ENCODE assay signal across 8 mouse cellular contexts in genomic region chr11:102408344-102408876, GRCm38 (mm10). TPM values are rescaled to one million over a fixed set of nuclear protein-coding genes. Genes with fewer than 3 reads are reported as not detected.
DNase-seq lines count a peak whose midpoint lies in the region; ATAC-seq lines count a peak whose summit lies in the region.

No protein-coding gene starts in this region.

- WGBS in heart, embryonic 13.5 days = under 1% methylated on average over 32 of the region's 32 CpGs
- under 1% methylated on average over 32 of the region's 32 CpGs for WGBS in liver, embryonic 12.5 days (ENCODE audit: insufficient replicate concordance)
- WGBS in stomach, embryonic 15.5 days = under 1% methylated on average over 32 of the region's 32 CpGs

- H3K9ac ChIP-seq in heart, embryonic 13.5 days = peak overlapping the region; percentile 96
- H3K9ac ChIP-seq in liver, embryonic 12.5 days = peak overlapping the region; percentile 96
- no peak overlapping the region for H3K9ac ChIP-seq in stomach, embryonic 15.5 days

- no peaks in the 10 kb centered on the region for H3K9me3 ChIP-seq in heart, embryonic 13.5 days
- H3K9me3 ChIP-seq in liver, embryonic 12.5 days (replicated peaks) = no peaks in the 10 kb centered on the region
- no peaks in the 10 kb centered on the region for H3K9me3 ChIP-seq in stomach, embryonic 15.5 days

- H3K27me3 ChIP-seq in heart, embryonic 13.5 days (replicated peaks) = peaks cover 5% of the 10 kb centered on the region; the same call in 1 of the 2 replicates
- peaks cover 13% of the 10 kb centered on the region for H3K27me3 ChIP-seq in liver, embryonic 12.5 days (replicated peaks)
- no peaks in the 10 kb centered on the region for H3K27me3 ChIP-seq in stomach, embryonic 15.5 days (replicated peaks)

- H3K4me2 ChIP-seq in heart, embryonic 13.5 days = peak overlapping the region; percentile 83
- H3K4me2 ChIP-seq in liver, embryonic 12.5 days = peak overlapping the region; percentile 83
- peak overlapping the region; percentile 86 for H3K4me2 ChIP-seq in stomach, embryonic 15.5 days

- ATAC-seq in heart, embryonic 13.5 days (ENCODE audit: extremely low read depth, insufficient number of reproducible peaks, low FRiP score, low TSS enrichment) = peak; percentile 79
- peak; percentile 91 for ATAC-seq in liver, embryonic 12.5 days
- peak; percentile 92 for ATAC-seq in stomach, embryonic 15.5 days (ENCODE audit: insufficient read depth, low FRiP score, low read depth)

- H3K4me1 ChIP-seq in brown adipose tissue, adult 24 weeks (ENCODE audit: control insufficient read depth, insufficient read depth, insufficient read length, low read length) = peaks cover 4% of the 10 kb centered on the region; the same call in 1 of the 2 replicates
- peaks cover 38% of the 10 kb centered on the region for H3K4me1 ChIP-seq in heart, embryonic 13.5 days
- H3K4me1 ChIP-seq in liver, embryonic 12.5 days = peaks cover 73% of the 10 kb centered on the region
- H3K4me1 ChIP-seq in stomach, embryonic 15.5 days = peaks cover 22% of the 10 kb centered on the region

- H3K36me3 ChIP-seq in heart, embryonic 13.5 days = peaks cover 17% of the 10 kb centered on the region
- peaks cover 27% of the 10 kb centered on the region for H3K36me3 ChIP-seq in liver, embryonic 12.5 days
- peaks cover 10% of the 10 kb centered on the region for H3K36me3 ChIP-seq in stomach, embryonic 15.5 days

- DNase-seq in CD4-positive, CD25-positive, alpha-beta regulatory T cell, adult 2 months (ENCODE audit: low read depth, low spot score) = peak; percentile 97
- peak; percentile 87 for DNase-seq in fat pad, adult 2 months (ENCODE audit: extremely low read depth, low read depth, low spot score)
- DNase-seq in kidney, postnatal 10 days = peak; percentile 99
- DNase-seq in natural killer cell, adult 2 months (ENCODE audit: low spot score in 2 of 2) = peak; percentile 95 to 96

- H3K4me3 ChIP-seq in brown adipose tissue, adult 24 weeks (ENCODE audit: insufficient read depth, low read depth, low read length) = peak overlapping the region; percentile 68
- H3K4me3 ChIP-seq in heart, embryonic 13.5 days = peak overlapping the region; percentile 93
- H3K4me3 ChIP-seq in liver, embryonic 12.5 days = peak overlapping the region; percentile 91
- peak overlapping the region; percentile 90 for H3K4me3 ChIP-seq in stomach, embryonic 15.5 days (replicated peaks)

- H3K27ac ChIP-seq in brown adipose tissue, adult 24 weeks (replicated peaks; ENCODE audit: low read depth, low read length) = peak overlapping the region; percentile 94
- peak overlapping the region; percentile 97 for H3K27ac ChIP-seq in heart, embryonic 13.5 days (replicated peaks)
- peak overlapping the region; percentile 96 for H3K27ac ChIP-seq in liver, embryonic 12.5 days
- H3K27ac ChIP-seq in stomach, embryonic 15.5 days = peak overlapping the region; percentile 94

RNA-seq across cellular contexts. Expression of gene Slc25a39, which starts 0.7 kb away (rescaled TPM):
- 397 and 609 TPM in 2 replicates for polyA plus RNA-seq in brown adipose tissue, adult 24 weeks (2012; ENCODE audit: insufficient read depth, insufficient read length, missing spikeins)
- 287 and 294 TPM in 2 replicates for polyA plus RNA-seq in heart, embryonic 13.5 days (2015; fragmentation: Nextera tagmentation; extraction: Ambion mirVana)
- 365 and 367 TPM in 2 replicates for polyA plus RNA-seq in liver, embryonic 12.5 days (2016; fragmentation: Nextera tagmentation; extraction: Ambion mirVana)
- polyA plus RNA-seq in stomach, embryonic 15.5 days (2015; fragmentation: Nextera tagmentation; extraction: Ambion mirVana) = 256 and 259 TPM in 2 replicates

RNA-seq across cellular contexts. Expression of gene Rundc3a, which starts 15.2 kb away (rescaled TPM):
- not detected in 2 replicates for polyA plus RNA-seq in brown adipose tissue, adult 24 weeks (2012; ENCODE audit: insufficient read depth, insufficient read length, missing spikeins)
- polyA plus RNA-seq in heart, embryonic 13.5 days (2015; fragmentation: Nextera tagmentation; extraction: Ambion mirVana) = 1.1 and 1.7 TPM in 2 replicates
- 1.9 and 2.1 TPM in 2 replicates for polyA plus RNA-seq in liver, embryonic 12.5 days (2016; fragmentation: Nextera tagmentation; extraction: Ambion mirVana)
- 8.8 and 9.2 TPM in 2 replicates for polyA plus RNA-seq in stomach, embryonic 15.5 days (2015; fragmentation: Nextera tagmentation; extraction: Ambion mirVana)

RNA-seq across cellular contexts. Expression of gene Grn, which starts 21.7 kb away (rescaled TPM):
- polyA plus RNA-seq in brown adipose tissue, adult 24 weeks (2012; ENCODE audit: insufficient read depth, insufficient read length, missing spikeins) = 57.5 and 78.8 TPM in 2 replicates
- polyA plus RNA-seq in heart, embryonic 13.5 days (2015; fragmentation: Nextera tagmentation; extraction: Ambion mirVana) = 220 and 224 TPM in 2 replicates
- polyA plus RNA-seq in liver, embryonic 12.5 days (2016; fragmentation: Nextera tagmentation; extraction: Ambion mirVana) = 55.8 and 58.1 TPM in 2 replicates
- 155 and 161 TPM in 2 replicates for polyA plus RNA-seq in stomach, embryonic 15.5 days (2015; fragmentation: Nextera tagmentation; extraction: Ambion mirVana)

RNA-seq across cellular contexts. Expression of gene Fam171a2, which starts 39.1 kb away (rescaled TPM):
- 0.63 and 1.0 TPM in 2 replicates for polyA plus RNA-seq in brown adipose tissue, adult 24 weeks (2012; ENCODE audit: insufficient read depth, insufficient read length, missing spikeins)
- polyA plus RNA-seq in heart, embryonic 13.5 days (2015; fragmentation: Nextera tagmentation; extraction: Ambion mirVana) = 2.8 and 2.9 TPM in 2 replicates
- 1.3 and 1.9 TPM in 2 replicates for polyA plus RNA-seq in liver, embryonic 12.5 days (2016; fragmentation: Nextera tagmentation; extraction: Ambion mirVana)
- 5.5 and 6.1 TPM in 2 replicates for polyA plus RNA-seq in stomach, embryonic 15.5 days (2015; fragmentation: Nextera tagmentation; extraction: Ambion mirVana)

RNA-seq across cellular contexts. Expression of gene Slc4a1, which starts 42.4 kb away (rescaled TPM):
- polyA plus RNA-seq in brown adipose tissue, adult 24 weeks (2012; ENCODE audit: insufficient read depth, insufficient read length, missing spikeins) = 1.2 TPM in 1 of 2 replicates, not detected in the other
- 47.2 and 59.5 TPM in 2 replicates for polyA plus RNA-seq in heart, embryonic 13.5 days (2015; fragmentation: Nextera tagmentation; extraction: Ambion mirVana)
- polyA plus RNA-seq in liver, embryonic 12.5 days (2016; fragmentation: Nextera tagmentation; extraction: Ambion mirVana) = 913 and 972 TPM in 2 replicates
- 31.8 and 68.8 TPM in 2 replicates for polyA plus RNA-seq in stomach, embryonic 15.5 days (2015; fragmentation: Nextera tagmentation; extraction: Ambion mirVana)

Comparison
In these comparisons a context has a peak if more than half of its experiments do, and no peak if none do; other contexts are left out.
1. Peak in every context shown above with its lines: DNase-seq, ATAC-seq, H3K4me3 ChIP-seq and H3K27ac ChIP-seq.